Mouse (Mus musculus): ENCODE results near the gene Dyrk1a. TPM values are rescaled to one million over a fixed set of nuclear protein-coding genes. Genes with fewer than 3 reads are reported as not detected.

The Dyrk1a gene
- total RNA-seq, 2 experiments from 2014 or later, result 83.9 to 93.5 TPM

DNA sequence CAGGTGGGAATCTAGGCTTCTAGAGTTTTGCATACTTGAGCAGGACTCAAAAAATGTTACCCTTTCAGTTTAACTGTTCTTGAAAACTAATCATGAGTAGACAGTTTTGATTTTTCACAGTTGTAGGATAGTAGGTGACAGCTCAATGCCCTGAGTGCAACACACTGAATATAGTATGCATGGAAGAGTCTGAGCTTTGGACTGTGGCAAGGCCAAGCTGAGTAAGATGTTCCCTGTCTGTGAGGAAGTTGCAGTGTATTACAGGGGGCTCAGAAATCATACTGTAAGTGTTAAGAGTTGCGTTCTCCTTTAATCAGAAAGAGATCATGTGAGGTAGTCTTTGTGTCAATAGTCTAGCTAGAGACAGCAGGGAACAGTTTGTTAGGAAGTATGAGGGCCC is 20.4 kb downstream of the Dyrk1a start:
- no peak for DNase-seq

DNA sequence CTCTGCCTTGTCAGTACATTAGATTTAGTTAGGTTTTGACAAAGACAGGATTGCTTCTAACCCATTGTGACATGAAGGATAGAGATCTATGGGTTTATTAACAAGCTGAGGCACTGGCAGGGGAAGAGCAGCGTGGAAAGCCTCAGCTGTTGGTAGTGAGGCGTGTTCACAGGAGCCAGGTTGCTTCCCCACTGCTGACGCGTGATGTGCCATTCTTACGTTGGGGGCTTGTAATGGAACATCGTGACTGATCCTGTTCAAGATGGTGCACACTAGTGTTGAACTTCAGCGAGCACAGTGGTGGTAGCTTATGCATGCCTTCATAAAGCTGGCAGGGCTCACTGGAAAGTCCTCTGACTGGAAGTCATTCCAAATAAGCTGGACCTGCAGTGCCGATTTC is 21.2 kb downstream of the Dyrk1a start:
- DNase-seq, result no peak

DNA sequence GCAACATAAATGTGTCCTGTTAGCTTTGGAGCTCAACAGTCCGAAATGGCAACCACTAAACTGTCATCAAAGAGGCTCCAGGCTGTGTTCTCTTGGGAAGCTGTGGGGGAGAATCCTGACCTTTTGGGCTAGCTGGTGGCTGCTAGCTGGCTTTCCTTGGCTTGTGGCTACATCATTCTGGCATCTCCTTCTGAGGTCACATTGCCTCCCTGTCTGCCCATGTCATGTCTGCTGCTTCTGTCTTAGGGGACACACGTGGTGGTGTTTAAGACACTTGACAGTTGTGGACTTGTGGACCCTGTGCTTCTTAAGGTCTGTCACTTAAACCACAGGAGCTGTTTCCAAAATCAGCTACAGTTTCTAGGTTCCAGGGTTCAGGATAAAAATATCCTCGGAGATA is 21.7 kb downstream of the Dyrk1a start:
- no peak for DNase-seq

DNA sequence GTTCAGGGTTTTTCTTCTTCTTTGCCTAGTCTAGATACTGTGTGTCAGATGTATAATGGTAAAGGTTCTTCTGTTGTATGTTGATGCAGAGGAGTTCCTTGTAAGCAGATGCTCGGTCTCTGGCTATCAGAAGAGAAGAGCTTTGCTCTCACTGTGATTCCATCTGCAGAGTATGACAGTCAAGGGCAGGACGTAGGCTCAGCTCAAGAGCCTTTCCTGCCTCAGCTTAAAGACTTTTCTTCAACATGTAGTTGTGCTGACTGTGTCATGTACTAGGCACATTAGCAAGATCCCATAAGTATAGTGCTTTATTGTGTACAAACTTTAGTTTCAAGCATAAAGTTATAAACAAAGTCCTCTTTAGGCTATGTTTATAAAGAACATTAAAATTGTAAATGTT is 26.8 kb downstream of the Dyrk1a start:
- no peak for DNase-seq

DNA sequence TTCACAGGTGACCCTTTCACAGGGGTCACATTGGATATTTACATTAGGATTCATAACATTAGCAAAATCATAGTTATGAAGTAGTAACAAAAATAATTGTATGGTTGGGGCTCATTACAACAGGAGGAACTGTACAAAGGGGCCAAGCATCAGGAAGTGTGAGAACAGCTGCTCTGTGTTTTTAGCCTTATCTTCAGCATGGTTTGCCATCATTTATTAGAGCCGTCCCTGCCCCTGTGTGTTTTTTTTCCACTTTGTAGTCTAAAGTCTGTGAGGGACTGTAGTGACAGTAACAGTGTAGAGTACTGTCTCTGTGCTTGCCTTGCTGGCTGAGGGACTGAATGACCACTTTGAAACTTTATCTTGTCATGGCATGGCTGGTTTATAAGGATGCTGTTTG is 27.8 kb downstream of the Dyrk1a start:
- no peak for DNase-seq

DNA sequence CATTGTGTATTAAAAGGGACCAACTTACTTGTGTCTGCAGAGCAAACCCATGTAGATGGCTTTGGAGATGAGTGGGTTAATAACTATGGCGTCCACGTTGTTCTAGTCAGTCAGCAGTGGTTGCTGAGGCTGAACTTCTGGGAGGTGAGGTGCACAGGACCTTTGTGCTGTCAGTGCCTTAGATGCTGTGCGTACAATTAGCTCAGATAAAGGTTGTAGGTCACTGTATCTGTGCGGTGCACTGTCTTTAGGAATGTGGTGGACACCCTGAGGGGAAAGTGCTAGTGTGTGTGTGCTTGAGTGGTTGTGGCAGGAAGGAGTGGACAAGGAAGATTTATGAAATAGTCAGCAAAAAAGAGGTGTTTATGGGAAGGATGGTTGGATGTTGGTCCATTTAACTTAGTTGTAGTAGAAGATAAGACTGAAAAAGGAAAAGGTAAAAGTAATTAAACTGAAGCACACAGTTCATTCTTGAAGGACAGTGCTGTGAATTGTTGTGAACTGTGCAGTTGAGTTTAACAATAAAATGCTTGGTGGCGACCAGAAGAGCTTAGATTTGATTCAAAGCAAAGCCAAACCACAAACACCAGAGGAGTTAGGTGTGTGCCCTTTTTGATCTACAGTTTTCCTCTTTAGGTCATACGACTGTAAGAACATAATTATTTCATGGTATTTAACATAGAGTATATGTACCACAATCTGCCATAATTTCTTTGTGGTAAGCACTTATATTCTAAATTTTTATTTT is 30.3 kb downstream of the Dyrk1a start:
- DNase-seq, result no peak

DNA sequence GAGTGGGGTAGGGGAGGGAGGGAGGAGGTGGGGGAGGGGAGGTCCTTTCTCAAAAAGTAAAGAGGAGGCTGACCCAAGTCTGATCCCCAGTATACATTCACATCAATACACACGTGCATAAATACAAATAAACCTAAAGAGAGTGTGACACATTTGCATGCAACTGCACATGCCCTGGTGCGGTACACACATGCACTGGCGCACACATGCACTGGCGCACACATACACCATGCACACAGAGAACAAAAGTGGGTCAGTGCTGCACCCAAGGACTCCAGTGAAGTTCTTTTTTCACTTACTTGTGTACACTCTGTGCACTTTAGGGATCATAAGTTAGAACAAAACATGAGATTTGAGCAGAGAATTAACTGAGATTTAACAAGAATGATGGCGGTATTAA is 31.3 kb downstream of the Dyrk1a start:
- no peak for DNase-seq

DNA sequence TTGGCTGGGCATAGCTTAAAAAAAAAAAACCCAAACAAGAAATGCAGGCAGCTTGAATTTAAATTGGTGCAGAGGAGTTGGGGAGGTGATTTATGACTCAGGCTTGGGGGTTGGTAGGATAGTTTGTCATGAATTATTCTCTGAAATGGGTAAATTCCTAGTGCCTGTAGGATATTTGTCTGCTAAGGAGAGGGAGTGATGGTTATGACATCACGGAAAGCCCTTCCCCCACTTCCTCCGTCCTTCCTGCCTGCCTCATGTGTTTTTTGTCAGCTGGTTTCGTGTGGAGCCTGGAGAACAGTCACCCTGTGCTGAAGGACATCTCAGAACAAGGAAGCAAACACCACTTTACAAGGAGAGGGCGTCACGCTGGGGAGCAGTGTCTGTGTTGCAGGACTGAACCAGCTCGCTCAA is 31.7 kb downstream of the Dyrk1a start:
- no peak for DNase-seq

DNA sequence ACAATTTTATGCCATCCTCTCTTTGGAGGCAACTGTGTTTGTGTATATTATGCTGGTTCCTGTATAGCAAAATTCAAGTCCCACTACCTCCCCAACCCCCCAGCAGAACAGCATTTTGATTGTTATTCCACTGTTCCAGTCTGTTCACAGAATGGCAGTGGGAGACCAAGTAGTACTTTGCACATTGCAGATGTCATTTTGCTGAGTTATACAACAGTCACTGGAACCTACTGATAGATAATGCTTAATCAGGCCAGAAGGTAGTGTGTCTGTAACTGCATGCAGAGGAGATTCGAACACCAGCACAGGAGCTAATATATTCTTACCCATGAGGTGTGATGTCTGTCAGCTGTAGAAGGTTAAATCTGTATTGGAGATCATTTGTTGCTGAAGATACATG is 32.4 kb downstream of the Dyrk1a start:
- no peak for DNase-seq

DNA sequence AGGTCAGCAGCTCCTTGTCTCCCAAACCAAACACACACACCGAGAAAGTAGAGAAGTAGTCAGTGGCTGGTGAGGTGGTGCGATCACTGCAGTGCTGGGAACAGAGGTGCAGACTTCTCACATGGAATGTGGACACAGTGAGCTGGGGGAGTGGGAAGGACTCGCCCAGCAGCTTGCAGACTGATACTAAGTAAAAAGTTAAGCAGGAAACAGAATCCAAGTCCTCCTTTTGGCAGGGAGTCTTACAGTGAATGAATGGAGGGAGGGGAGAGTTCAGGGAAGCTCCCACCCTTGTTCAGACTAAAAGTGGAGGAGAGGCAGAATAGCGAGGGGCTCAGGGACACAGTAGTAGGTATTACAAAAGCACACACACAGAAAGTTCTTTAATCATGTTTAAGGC is 32.9 kb downstream of the Dyrk1a start:
- no peak for DNase-seq

DNA sequence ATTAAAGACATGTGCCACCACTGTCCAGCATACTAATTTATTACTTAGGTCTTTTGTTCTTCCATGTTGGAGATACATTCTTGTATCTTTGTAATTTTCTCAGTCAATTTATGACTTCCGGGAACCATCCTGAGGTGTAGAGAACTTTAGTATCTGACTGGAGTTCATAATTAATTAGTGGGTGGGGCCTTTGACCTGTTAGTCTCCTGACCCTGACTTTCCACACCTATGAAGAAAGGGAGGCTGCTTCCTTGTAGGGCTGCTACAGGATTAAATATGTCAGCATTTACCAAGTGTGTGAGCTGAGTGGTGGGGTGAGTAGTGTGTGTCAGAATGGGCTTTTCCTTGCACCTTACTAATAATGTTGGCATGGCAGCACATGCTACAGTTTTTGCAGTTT is 36.4 kb downstream of the Dyrk1a start:
- no peak for DNase-seq

DNA sequence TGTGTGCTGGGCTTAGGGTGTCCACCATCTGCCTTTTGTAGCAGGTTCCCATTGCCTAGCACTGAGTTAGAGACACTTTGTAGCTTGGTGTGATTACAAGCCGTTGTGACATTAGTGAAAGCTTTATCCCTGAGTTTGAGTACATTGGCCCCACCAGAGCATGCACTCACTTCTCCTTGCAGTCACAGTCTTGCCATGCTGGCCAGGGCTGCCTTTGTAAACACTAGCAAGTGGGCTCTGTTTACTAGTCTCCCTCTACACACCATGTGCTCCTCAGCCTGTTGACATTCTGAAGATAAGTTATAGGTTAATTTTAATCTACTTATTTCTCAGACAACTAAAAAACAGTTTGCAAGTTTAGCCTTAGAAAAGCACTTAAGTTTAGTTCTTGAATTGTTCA is 37.7 kb downstream of the Dyrk1a start:
- no peak for DNase-seq

DNA sequence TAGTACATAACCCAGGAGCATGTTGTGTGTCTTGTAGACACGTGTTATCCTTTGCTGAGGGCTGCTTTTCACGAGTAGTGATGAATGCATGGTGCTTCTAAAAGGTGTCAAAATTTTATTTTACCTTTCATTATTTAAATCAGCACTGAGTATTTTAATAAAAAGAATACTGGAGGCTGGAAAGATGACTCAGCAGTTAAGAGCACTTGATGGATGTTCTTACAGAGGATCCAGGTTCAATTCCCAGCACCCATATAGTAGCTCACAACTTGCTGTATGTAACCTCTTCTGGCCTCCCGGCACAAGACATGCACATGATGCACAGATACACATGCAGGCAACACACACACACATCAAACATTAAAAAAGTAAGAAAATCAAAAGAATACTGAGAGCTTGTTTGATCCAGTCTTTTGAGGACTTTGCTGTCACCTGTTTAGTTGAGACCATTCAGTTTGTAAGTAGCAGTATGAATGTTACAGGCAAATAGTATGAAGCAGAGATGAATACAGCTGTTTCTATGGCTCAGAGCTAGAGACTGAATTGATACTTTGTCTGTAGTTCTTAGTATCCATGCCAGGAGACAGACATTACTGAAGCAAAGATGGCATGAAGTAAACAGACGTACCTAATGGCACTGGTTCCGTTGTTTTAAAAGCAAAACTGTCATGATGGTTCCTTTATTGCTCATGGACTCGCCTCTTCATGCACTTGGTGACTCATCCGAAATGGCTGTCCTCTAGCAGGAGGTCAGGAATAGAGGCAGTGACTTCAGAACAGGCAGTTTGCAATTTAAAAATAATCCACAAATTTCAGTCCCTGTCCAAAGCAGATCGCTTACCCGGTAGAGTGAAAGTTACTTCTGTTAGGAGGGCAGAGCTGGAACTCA is 39.1 kb downstream of the Dyrk1a start:
- no peak for DNase-seq

DNA sequence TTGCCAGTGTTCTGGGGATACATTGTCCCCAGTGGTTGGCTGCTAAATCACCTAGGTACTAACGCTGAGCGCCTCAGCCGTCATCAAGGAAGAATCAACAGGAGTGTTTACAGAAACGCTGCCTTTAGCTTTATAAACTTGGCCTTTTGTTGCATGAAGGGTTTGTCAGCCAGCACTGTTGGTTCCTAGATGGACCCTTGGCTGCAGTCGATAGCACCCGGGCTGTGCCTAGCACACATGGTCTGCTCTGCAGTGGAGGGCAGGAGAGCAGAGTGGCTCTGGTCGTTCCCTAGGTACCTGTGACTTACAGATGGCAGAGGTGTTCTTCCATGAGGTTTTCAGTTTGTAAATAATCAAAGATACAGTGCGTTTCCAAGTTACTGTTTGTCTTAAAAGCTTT is 42.8 kb downstream of the Dyrk1a start:
- no peak for DNase-seq

DNA sequence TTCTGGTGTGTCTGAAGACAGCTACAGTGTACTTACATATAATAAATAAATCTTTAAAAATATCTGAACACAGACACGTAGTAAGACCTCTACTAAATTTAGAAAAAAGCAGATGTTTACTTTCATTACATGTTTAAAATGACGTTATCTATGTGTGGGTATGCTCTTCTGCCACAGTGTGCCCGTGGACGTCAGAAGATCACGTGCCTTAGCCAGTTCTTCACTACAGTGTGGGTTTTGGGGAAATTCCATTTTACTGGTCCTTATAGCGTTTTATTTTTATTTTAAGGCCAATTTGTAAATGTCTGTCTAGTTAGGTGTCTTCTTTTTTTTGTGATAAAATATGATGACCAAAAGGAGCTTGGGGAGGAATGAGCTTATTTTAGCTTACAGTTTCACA is 47.4 kb downstream of the Dyrk1a start:
- DNase-seq, result no peak

DNA sequence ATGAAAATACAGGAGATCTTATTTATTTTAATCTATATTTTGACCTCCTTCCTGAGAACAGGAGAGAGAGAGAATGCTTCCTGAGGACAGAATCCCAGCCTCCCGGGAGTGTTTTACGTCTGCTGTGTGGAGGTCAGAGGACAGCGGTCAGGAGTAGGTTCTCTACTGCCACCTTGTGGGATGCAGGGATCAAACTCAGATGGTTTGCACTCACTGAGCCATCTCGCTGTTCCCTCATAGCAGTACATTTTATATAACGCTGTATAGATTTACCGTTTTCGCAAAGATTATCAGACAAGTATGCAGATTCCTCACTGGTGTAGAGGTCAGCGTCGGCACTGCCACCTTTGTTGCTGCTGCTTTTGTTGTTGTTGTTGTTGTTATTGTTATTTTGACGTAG is 48.7 kb downstream of the Dyrk1a start:
- peak; percentile 52 for DNase-seq

DNA sequence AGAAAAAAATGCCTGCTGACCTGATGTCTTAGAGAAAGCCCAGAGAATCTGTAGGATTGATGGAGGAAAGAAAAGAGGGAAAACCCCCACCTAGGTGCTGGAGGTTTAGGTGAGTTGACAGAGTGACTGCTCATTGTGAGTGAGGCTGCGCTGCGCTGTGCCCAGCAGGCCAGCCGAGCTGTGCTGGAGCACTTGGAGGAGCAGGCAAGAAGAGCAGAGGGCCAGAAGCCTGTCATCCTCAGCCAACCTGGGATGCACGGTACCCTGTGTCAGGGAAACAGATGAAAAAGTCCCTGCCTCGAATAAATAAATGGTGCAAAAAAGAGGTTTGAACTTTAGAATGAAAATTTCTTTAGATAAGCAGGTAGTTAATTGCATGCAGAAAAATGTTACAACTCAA is 49.5 kb downstream of the Dyrk1a start:
- DNase-seq, result no peak

DNA sequence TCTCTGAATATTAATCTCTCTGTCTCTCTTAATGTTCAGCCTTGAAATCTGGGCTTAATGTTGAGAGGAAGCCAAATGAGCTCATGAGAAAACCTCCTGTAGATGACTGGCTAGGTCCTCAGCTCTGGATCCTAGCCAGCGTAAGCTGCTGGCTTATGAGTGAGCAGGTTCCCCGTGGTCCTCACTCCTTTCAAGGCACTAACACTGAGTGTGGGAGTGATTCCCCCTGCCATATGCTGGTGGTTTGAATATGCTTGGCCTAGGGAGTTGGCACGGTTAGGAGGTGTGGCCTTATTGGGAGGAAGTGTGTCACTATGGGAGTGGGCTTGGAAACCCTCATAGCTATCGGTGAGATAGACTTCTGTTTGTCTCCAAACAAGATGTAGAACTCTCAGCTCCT is 55.1 kb downstream of the Dyrk1a start:
- DNase-seq, result no peak

DNA sequence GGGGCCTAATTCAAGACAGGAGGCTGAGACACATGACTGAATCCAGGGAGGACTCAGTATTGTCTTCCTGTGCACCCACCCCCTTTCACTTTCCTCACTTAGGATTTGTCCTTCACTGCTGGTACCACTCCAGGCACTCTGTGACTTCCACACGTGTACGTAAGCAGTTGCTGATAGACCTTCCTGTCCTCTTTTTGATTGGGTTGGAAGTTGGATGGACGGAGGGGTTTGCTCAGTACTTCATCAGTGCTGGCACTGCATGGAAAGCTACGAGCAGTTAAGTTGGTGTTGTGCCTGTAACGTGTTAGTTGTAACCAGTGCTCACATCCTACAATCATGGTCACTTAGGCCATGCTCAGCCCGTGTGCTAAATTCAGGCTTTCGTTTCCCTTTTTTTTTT is 55.8 kb downstream of the Dyrk1a start:
- DNase-seq, result no peak

DNA sequence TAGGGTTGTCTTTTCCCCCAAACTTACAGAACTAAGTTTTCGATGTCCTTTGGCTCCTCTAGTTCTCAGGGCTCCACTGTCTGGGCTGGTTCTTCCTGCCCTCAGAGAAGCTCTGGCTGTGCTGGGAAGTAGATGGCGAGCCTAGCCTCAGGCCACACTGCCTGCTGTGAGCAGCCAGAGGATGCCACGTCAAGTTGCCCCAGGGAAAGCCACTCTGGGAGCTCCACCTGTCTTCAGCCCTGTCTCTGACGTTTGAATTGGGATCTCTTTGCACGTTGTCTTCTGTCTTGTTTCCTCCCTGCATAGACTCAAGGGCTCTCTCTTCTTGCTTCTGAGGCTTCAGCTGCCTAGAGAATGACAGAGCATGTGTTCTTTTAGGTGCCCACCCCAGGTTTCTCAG is 57.9 kb downstream of the Dyrk1a start:
- no peak for DNase-seq

DNA sequence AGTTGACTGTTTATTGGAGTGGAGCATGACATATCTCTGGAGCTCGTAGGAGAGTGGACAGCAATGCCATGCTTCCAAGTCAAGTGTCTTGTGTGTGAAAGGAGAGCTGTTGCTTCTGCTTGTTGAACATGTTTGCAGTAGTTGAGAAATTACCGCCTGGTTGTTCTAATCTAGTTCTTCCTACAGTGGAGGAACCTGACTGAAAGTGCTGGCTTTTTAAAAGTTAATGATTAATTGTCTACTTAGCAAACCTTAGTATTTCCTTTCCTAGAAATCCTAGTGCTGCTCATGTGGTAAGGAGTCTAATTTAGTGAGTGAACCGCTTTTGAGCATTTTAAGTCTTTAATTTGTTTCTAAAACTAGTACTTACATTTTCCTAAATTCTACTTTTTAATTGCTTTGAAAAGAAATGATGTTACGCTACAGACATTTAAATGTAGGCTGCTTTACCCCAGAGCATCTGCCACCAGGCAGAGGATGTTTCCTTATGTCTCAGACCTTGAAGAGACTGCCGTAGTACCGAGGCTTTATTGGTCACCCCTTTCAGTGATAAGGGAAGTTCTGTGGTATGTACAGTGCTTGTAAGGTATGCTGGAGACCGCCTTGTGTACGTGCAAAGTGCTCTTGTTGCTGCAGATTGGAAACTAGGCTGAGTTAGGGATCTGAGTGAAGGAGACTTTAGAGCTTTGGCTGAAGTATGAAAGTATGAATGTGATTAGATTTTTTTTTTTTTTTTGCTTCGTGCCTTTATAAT is 59.3 kb downstream of the Dyrk1a start:
- DNase-seq, result no peak

DNA sequence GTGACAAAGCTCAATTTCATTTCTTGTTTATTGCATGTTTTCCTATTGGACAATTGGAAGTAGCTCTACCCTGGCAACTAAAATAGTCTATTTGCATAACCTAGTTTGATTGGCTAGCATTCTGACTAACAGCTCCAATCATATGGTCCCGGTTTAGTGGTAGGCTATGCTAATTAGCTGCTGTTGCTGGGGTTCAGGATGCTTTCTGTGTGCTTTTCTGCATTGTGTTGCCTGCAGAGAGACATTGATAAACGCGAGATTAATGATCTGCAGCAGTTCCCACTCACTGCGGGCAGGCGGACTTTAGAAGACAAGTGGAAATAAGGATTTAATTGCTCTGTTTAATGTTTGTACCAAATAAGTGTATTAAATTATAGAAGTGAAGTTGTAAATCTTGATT is 62.2 kb downstream of the Dyrk1a start:
- no peak for DNase-seq

DNA sequence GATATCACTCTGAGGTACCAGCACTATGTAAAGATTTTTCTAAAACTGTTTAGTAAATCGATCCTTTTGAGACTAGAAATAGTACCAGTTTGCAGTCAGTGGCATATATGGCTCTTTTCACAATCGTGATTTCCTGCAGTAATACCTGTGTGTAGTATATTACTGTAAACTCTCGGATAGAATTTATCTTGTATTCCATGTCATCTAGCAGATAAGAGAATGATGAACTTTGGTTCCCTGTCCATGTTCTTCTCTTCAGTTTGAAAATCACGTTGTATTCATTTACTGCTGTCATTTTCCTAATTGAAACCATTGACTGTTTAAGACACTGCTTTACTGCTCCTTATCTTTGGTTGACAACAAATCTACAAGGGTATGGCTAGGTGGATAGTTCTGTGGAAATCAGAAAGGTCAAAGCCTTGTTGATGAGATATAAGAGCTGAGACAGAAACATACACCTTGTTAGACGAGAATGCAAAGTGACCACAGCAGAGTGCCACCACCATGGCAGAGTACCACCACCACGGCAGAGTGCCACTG is 62.7 kb downstream of the Dyrk1a start:
- no peak for DNase-seq
